Mouse (Mus musculus) kidney, postnatal 10 days (tissue): ENCODE measurements around the gene Hgd.

Source experiments
- DNase-seq: peaks from one replicate; pipeline ENCODE4 v3.0.0; 2021; ENCODE audit warnings: mixed read lengths

The Hgd gene

DNA sequence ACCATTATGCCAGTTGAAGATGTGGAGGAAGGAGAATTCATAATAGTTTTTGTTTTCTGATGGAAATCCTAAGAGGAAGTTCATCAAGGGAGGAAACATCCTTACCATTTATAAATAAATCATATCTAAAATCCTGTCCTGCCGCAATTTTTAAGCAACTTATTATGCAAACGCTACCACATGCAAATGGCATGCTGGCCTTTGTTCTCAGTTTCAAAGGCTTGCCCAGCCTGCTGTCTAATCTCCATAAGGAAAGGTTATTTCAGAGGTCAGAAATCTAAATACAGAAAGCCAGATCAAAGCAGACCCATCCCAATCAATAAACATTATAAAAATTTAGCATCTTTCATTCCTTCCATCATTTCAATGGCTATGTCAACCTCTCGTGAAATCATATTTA lies 1.9 kb downstream of the Hgd start:
- no peak for DNase-seq

DNA sequence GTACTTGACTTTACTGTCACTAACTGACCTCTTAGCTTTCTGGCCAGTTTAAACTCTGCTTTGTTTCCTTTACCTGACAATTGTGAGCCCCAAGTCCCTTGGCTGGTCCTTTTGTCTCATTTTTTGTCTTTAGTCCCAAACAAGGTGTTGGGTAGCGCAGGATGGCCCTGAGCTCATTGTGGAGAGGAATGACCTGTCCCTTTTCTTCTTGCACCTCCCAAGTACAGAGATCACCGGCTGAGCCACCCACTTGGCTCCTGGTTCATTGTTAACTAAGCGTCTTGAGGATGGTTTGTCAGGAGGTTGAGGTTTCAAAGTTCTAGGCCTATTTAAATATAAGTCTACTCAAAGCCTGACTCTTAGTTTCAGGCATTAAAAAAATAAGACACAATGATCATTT lies 3.4 kb downstream of the Hgd start:
- peak; percentile 50 for DNase-seq

DNA sequence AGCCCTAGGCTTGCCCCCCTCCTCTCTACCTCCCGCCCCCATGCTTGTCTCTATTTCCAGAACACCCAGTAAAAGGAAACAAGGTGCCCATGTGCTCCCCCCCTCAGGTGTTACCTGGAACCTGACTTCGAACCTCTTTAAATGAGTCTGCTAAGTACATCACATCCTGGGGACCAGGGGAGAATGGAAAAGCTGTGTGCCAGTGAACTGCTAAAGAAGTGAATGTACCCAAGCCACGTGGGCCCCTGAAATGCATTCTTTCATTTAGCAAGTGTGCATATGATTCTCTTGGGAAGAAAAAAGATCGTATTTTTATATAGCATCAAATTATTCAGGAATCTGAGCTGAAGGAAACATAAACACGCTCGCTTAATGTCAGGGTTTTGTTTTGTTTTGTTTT lies 3.8 kb downstream of the Hgd start:
- no peak for DNase-seq

DNA sequence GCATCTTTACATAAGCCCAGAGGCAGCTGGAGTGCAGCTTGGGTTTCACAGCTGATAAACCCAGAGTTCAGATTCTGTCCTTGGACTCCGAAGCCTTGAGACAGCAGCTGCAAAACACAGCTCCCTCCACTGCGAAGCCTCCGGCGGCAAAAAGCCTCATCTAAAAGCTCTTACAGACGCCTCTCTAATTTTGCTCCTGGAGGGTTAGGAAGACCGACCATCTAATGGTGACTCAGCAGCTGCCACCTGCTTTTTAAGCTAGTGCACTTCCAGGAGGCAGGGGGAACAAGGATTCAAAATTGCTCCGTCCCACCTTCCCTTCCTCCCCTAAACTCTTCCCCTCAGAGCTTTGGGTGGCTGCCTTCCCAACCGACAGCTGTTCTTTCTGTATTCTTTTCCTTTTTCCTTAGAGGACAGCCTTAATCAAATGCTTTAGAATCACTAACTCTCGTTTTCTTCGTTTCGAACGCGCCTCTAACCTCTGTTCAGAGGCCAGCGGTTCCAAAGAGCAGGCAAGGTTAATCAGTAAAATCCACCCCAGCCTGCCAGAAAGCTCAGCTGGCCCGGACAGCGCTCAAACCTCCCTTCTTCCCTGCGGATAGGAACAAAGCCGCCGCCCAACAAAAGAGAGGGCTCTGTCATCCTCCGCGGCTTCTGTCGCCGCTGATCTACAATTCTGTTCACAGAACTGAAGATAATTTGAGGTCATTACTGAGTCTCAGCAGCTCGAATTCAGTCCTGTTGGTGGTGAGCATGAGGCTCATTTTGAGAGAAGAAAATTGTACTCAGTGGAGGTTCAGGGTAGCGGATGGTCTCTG lies 4.5 kb downstream of the Hgd start:
- DNase-seq, result peak; percentile 80

DNA sequence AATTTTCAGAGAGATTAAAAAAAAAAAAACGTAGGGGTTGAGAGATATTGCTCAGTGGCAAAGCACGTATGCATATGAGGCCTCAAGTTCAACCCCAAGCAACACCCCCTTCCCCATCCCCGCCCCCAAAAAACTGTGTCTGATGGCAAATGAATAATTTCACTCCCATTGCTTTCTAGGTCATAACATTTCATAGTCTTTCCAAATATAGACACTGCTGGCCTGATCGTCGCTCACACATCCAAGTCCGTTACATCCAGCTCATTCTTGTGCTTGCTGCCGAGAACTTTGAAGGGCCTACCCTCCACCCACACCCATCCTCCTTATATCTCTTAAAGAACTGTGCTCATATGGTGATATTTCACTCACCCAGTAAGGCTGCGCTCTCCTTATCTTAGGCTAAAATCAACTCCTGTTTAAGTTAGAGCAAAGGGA lies 5.2 kb downstream of the Hgd start:
- DNase-seq, result peak; percentile 16

DNA sequence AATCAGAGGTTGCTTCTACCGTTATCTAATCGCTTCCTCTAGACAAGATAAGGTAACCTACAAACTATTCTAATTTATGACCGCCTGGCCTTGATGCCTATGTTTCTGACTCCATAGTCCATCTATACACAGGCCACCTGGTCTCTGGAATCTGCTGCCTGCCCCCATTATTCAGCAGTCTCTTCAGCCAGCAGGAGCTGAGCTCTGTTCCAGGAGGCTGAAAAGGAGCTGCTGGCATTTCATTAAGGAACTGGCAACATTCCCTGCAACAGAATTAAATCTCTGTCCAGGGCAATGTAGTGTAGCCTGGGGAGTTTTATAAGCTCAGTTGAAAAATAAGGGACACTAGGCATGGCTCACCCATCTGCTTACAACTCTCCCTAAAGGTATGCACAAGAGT lies 11.0 kb downstream of the Hgd start:
- DNase-seq, result no peak

DNA sequence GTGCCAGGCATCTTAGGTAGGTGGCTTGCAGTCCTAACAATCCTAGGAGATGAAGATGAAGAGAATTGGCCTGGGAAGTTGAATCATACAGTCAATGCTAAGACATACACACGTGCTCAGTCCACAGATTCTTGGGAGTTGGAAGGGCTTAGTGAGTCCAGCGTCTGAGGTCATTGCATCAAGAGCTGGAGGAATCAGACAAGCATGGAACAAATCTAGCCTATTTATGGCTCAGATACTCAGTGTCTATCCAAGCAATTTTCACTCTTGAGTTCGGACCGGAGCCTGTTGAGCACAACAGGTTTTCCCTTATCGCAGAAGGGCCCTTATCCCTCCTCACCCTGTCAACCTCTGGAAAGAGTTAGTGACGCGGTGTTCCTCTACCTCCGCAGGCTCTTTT lies 11.6 kb downstream of the Hgd start:
- DNase-seq, result no peak

DNA sequence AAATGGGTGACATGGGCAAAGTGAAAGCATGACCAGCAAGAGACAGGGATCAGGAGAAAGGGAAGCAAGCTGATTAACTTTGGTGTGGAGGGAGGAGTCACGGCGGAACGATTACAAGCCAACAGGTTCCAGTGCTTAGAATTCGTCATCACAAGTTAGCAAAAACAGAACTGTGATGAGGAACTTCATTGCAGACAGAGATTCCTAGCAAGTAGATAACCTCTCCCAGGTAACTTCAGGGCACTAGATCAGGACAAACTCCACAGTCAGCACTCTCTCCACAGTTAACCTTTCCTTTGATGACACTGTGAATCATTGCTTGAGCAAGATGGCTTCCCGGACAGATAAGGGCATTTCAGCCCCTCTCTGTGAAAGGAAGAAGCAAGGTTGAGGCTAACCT lies 17.5 kb downstream of the Hgd start:
- no peak for DNase-seq

DNA sequence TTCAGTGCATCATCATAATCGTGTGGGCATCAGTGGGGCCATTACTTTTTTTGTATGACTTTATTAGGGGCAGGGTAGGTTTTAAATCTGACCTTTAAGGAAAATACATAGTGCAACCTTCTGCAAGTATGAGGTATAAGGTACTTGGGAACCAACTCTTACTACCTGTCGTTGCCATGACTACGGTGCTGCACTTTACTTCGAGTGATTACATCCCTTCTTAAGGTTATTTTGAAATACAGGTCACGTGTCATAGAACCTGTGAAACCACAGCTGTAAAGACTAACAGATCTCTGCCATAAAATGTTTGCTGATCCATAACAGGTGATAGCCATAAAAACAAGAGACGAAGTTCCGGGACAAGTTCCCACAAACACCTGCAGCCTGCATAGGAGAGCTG lies 18.5 kb downstream of the Hgd start:
- DNase-seq, result no peak

DNA sequence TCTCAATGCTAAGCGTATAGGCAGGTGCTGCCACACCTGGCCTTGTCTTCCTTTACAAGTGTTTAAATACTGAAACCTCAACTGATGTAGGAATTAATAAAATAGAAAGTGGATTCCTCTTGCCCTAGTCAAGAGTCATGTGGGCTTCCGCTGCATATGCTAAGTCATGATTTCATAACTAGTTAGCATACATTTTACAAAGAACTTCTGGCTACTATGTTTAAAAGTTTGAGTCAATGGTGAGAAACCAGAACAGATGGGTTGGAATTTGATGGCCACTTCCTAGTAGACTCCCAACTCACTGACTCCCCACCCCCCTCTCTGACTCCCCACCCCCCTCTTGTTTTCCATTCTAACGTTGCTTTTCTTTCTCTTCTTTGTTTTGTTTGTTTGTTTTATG lies 19.4 kb downstream of the Hgd start:
- no peak for DNase-seq

DNA sequence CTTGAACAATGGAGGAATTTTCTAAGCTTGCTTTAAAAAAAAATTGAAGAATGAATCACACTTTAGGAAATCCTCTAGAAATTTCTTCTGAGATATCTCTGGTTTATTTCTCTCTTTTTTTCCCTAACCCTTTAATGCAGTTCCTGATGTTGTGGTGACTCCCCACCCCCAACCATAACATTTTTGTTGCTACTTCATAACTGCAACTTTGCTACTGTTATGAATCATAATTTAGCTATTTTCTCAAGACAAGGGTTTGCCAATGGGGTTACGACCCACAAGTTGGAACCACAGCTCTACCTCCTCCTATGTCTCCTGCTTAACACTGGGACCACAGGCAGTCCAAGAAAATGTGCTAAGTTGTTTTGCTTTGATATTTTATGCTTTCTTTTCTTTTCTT lies 23.5 kb downstream of the Hgd start:
- DNase-seq, result no peak

DNA sequence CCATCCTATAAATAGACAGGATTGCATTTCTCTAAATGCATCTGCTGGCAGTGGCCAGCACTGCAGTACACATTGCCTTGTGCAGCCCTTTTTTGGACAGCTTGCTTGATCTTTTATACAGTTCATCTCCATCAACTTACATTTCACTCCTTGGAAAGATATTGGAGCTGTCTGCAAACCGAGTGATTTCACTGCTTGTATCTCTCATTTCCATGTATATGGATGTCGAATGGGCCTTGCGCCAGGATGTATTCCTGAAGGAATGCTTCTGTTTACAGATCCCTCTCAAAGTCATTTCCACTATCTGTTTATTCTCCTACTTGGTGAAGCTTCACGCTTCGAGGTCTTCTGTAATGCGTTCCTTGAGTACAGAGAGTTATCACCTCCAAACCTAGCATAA lies 24.3 kb downstream of the Hgd start:
- no peak for DNase-seq

DNA sequence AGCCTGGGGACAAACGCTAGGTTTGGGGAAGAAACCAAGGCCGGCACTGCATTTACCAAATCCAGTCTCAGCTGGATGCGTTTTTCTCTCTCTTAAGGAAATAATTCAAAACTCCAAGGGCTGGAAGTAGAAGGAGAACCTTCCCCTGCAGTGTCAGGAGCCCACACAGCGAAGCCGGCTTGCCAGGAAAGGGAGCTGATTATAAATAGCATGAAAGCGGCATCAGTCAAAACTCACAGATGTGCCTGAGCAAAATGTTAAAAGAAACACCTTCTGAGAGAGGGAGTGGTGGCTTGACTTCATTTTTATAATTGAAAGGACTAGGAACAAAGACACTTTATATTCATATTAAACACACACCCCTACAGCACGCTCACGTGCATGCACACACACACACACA lies 30.4 kb downstream of the Hgd start:
- DNase-seq, result no peak

DNA sequence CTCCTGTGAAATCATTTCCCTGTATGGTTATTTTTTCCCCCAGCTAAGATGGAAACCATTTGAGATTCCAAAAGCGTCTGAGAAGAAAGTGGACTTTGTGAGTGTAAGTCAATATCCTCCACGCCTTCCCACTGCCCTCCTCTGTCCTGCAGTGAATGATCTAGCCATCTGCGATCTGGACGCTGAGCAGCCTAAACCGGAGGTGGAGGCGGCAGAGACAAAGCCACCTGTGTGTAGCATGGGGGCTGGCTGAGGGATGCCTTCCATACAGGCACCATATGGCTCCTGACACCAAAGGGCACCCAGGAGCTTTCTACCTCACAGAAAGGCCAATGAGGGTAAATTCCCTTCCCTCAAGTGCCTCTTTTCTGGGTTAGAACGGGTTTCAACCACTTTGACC lies 31.1 kb downstream of the Hgd start:
- DNase-seq, result no peak

DNA sequence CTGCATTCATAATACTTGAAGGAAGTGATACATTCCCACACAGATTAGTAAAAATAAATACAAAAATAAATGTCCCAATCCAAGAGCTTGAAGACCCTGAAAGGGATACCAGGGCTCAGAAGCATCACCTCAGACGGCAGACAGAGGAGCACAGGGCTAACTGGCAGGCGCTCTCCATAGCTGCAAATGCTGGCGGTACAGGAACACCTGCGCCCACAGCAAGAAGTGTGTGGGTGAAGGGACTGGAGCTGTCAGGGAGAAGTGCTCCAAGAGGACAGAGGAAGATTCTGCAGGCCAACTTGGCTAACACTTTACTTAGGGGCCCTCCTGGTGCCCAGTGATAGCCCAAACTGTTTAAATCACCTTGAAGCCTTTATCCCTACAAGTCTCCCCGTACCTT lies 32.1 kb downstream of the Hgd start:
- no peak for DNase-seq

DNA sequence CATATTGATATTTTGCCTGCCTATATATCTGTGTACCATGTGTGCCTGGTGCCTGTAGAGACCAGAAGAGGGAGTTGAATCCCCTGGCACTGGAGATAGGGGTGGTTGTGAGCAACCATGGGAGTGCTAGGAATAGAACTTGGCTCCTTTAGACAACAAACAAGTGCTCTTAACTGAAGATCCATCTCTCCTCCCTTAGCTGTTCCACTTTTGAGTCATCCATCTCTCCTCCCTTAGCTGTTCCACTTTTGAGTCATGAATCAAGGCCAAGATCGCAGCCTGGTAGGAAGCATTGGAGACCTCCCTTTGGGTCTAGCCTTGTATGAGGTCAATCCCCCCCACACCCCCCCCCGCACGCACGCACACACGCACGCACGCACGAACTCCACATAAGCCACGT lies 34.6 kb downstream of the Hgd start:
- DNase-seq, result no peak

DNA sequence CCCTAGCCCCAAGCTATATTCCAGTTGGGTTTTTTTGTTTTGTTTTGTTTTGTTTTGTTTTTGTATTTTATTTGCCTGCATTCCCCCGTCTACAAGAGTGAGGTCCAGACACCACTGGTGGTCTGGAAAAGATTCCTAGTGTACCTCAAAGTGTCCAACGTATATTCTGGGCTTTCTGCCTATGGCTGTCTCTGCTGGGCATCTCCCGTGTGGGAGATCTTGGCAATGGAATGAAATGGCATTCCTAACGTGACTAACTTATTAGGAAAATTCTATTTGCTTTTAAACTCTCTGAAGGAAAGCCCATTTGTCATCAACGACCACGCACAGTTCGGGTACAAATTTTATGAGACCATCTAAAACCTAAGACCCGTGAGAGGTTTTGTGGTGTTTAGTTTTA lies 35.5 kb downstream of the Hgd start:
- no peak for DNase-seq

DNA sequence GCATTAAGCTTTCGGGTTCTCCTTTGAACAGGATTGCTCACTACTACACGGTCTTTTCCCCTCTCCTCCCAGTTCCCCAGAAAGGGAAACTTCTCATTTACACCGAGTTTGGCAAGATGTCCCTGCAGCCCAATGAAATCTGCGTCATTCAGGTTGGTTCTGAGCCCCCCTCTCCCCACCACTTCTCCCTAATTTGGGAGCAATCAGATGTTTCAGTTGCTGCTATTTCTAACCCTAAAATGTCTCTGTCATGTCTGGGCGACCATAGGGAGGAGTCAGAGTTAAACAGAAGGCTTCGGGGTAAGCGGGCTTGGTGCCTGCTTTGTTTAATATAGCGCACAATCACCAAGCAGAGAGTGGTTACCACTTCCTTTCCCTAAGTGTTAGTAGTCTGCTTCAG lies 36.2 kb downstream of the Hgd start:
- DNase-seq, result no peak

DNA sequence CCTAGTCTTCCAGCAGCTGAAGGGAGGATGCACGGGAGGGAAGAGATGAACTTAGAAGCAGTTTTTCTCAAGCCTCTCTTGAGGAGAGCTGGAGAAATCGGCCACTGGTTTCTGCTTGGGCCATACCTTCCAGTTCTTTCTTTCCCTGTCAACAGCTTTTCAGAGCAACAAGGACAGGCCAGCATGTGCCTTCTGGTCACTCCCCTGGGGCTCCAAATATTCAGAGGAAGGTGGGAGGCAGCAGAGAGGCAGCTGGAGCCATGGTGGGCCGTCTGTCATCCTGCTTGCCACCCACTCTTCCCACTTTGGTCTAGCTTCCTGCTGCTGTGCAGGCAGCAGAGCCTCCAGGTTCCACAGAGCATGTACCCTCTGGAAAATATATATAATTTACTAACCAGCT lies 37.7 kb downstream of the Hgd start:
- peak; percentile 22 for DNase-seq

DNA sequence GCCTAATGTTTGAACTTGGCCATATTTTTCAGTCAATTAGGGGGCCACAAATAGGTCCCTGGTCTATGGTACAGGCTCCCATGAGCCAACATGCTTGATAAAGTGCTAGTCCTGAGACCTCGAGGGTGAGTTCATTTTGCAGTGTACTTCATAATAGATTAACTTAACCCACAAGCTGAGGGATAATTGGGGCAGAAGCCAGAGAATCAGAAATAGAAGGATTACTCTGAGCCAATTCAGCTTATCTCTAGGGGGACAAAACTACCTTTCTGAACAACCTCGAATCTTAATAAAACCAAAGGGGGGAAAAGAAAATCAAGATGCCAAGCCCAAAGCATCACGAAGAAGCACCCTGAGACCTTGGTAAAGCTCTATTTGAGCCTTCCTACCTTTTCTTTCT lies 42.5 kb downstream of the Hgd start:
- DNase-seq, result no peak

DNA sequence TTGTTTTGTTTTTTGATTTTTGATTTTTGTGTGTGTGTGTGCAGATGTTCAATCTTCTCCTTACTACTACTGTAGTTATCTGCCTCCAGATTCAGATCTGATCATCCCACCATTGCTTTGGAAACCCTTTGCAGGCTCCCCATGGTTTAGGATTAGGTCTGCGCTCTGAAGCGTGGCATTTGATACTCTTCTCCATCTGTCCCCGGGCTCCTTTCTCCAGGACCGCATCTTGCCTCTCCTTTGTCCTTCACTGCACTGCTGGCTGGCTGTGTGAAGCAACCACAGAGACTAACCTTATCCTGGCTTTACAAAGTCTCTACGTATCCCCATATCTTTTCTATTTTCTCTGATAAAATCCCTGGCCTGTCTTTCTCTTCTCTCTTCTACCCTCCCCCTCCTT lies 43.0 kb downstream of the Hgd start:
- DNase-seq, result no peak

DNA sequence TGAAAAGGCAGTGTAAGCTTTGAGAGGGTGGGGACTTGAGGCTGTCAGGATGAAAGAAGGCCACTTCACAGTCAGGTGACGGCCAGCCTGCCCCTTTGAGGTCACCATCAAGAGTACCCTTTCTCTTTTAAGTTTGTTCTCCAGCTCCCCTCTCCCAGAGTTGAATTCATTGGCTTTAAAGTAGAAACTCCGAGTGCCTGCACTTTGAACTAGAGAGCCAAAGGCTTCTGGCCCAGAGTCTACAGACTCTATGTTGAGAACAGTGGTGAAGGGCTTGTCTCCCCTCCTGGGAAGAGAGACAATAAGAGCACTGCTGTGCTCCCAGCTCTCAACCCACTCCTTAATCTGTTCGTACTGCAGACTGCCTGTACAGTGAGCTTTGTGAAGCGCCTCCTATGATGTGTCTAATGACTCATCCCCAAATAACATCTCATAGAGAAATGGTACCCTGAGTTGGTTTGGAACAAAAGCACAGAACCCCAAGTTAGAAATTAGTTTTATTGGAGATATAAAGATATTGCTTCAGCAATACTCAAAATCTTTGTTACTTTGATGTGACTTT lies 46.5 kb downstream of the Hgd start:
- no peak for DNase-seq

DNA sequence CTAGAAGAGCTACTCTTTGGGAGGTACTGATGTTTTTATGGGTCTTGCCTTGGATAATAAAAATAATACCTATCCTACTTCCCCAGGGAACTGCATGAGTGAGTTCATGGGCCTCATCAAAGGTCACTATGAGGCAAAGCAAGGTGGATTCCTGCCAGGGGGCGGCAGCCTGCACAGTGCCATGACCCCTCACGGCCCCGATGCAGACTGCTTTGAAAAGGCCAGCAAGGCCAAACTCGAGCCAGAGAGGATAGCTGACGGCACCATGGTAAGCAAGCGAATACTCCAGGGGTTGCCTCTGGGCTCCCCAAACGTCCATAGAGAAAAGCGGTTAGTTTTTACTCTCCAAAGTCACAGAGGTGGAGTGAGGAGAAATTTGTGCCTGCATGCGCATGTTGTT lies 48.4 kb downstream of the Hgd start:
- peak; percentile 26 for DNase-seq

DNA sequence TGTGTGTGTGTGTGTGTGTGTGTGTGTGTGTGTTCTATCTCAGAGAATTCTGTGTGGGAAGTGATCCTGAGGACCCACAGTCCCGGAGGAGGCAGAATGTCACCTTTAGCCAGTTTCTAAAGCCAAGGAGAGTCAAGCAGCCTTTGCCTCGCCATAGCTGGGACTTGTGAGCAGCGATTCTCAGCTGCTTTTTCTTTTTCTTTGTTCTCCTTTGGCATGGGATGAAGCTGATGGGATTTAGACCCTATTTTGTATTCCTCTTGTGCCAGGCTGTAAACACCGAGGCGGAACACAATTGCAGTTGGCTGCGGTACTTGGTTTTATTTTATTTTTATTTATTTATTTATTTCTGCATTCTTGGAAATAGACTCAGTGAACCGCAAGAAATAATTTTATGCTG lies 49.1 kb downstream of the Hgd start:
- no peak for DNase-seq

DNA sequence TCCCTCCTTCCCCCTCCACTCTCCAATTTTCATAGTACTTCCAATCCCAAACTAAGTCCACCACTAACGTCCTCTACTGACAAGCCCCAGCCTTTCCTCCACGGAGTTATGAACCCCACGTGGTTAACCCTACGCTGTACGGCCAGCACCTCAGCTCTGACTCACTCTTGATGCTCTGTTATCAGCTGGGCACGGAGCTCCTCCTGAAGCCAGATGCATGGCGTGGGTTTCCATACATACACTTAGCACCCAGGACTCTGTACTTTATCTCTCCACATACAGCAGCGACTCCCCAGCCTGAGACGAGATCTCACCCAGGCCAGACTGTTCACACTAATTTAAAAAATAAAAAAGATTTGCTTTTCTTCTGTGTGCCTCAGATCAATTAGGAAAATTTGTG lies 54.6 kb downstream of the Hgd start:
- no peak for DNase-seq
